Mouse (Mus musculus): Measurements from ENCODE around the gene Mllt1. TPM values are rescaled to one million over a fixed set of nuclear protein-coding genes. Genes with fewer than 3 reads are reported as not detected.

Gene Mllt1
- polyA plus RNA-seq, 1 experiment from 2014 or later, result 73.1 TPM

- H3K36me3 ChIP-seq (replicated peaks), result peaks cover 100% of the 10 kb centered on the region
- no peak for DNase-seq (ENCODE audit: low spot score)
- 86% methylated on average over 6 of the region's 6 CpGs for WGBS
Measured at GRCm38 (mm10) chr17:56896513-56897129, 38.6 kb downstream of the Mllt1 start.

GRCm38 (mm10) chr17:56895368-56895918 lies 39.8 kb downstream of the Mllt1 start:
- DNase-seq (ENCODE audit: low spot score), result no peak
- Histone ChIP-seq H3K9me3 (peaks cover 2% of the 10 kb centered on the region; the same call in 1 of the 2 replicates), H3K4me1 (no peaks in the 10 kb centered on the region), H3K36me3 (replicated peaks) (peaks cover 100% of the 10 kb centered on the region), H3K4me3 (no peak overlapping the region), H3K27ac (replicated peaks) (no peak overlapping the region), H3K27me3 (replicated peaks; ENCODE audit: low read depth, poor library complexity, severe bottlenecking) (no peaks in the 10 kb centered on the region)
- 95% methylated on average over 9 of the region's 9 CpGs for WGBS

More at GRCm38 (mm10) chr17:56896513-56897129, 38.6 kb downstream of the Mllt1 start:
- Histone ChIP-seq H3K27me3 (replicated peaks; ENCODE audit: low read depth, poor library complexity, severe bottlenecking) (no peaks in the 10 kb centered on the region), H3K9me3 (peaks cover 2% of the 10 kb centered on the region; the same call in 1 of the 2 replicates), H3K4me3 (no peak overlapping the region), H3K27ac (replicated peaks) (no peak overlapping the region), H3K4me1 (no peaks in the 10 kb centered on the region)

GRCm38 (mm10) chr17:56890018-56890417 lies 45.2 kb downstream of the Mllt1 start:
- DNase-seq (ENCODE audit: low spot score), result no peak
- Histone ChIP-seq H3K4me3 (no peak overlapping the region), H3K27ac (replicated peaks) (no peak overlapping the region), H3K27me3 (replicated peaks; ENCODE audit: low read depth, poor library complexity, severe bottlenecking) (no peaks in the 10 kb centered on the region), H3K9me3 (peaks cover 4% of the 10 kb centered on the region; the same call in 1 of the 2 replicates), H3K4me1 (no peaks in the 10 kb centered on the region), H3K36me3 (replicated peaks) (peaks cover 74% of the 10 kb centered on the region)
- WGBS, result 94% methylated on average over 2 of the region's 2 CpGs

- WGBS, result 88% methylated on average over 2 of the region's 3 CpGs
- no peak for DNase-seq (ENCODE audit: low spot score)
- Histone ChIP-seq H3K27me3 (replicated peaks; ENCODE audit: low read depth, poor library complexity, severe bottlenecking) (no peaks in the 10 kb centered on the region), H3K27ac (replicated peaks) (no peak overlapping the region), H3K4me1 (no peaks in the 10 kb centered on the region), H3K9me3 (peaks cover 6% of the 10 kb centered on the region; the same call in 1 of the 2 replicates), H3K36me3 (replicated peaks) (peaks cover 55% of the 10 kb centered on the region), H3K4me3 (no peak overlapping the region)
Measured at GRCm38 (mm10) chr17:56888050-56888449, 47.2 kb downstream of the Mllt1 start.

- no peak overlapping the region for H3K27ac ChIP-seq (replicated peaks)
- WGBS, result 94% methylated on average over 17 of the region's 17 CpGs
- H3K9me3 ChIP-seq, result peaks cover 7% of the 10 kb centered on the region; the same call in 1 of the 2 replicates
Measured at GRCm38 (mm10) chr17:56884809-56885208, 50.4 kb downstream of the Mllt1 start.

GRCm38 (mm10) chr17:56884331-56884730 lies 50.9 kb downstream of the Mllt1 start:
- WGBS, result 84% methylated on average over 5 of the region's 5 CpGs
- Histone ChIP-seq H3K27ac (replicated peaks) (no peak overlapping the region), H3K27me3 (replicated peaks; ENCODE audit: low read depth, poor library complexity, severe bottlenecking) (no peaks in the 10 kb centered on the region), H3K4me1 (no peaks in the 10 kb centered on the region), H3K9me3 (peaks cover 7% of the 10 kb centered on the region; the same call in 1 of the 2 replicates), H3K36me3 (replicated peaks) (peaks cover 17% of the 10 kb centered on the region), H3K4me3 (no peak overlapping the region)
- no peak for DNase-seq (ENCODE audit: low spot score)

More at GRCm38 (mm10) chr17:56884809-56885208, 50.4 kb downstream of the Mllt1 start:
- Histone ChIP-seq H3K4me1 (no peaks in the 10 kb centered on the region), H3K36me3 (replicated peaks) (peaks cover 22% of the 10 kb centered on the region), H3K4me3 (no peak overlapping the region), H3K27me3 (replicated peaks; ENCODE audit: low read depth, poor library complexity, severe bottlenecking) (no peaks in the 10 kb centered on the region)
- DNase-seq (ENCODE audit: low spot score), result no peak

- Histone ChIP-seq H3K9me3 (peaks cover 7% of the 10 kb centered on the region; the same call in 1 of the 2 replicates), H3K36me3 (replicated peaks) (peaks cover 10% of the 10 kb centered on the region), H3K4me1 (no peaks in the 10 kb centered on the region), H3K4me3 (no peak overlapping the region), H3K27me3 (replicated peaks; ENCODE audit: low read depth, poor library complexity, severe bottlenecking) (no peaks in the 10 kb centered on the region), H3K27ac (replicated peaks) (no peak overlapping the region)
- 49% methylated on average over 17 of the region's 17 CpGs for WGBS
- DNase-seq (ENCODE audit: low spot score), result no peak
Measured at GRCm38 (mm10) chr17:56883612-56884011, 51.6 kb downstream of the Mllt1 start.

GRCm38 (mm10) chr17:56877426-56877825 lies 57.8 kb downstream of the Mllt1 start:
- H3K4me3 ChIP-seq, result no peak overlapping the region
- H3K9me3 ChIP-seq, result no peaks in the 10 kb centered on the region
- DNase-seq (ENCODE audit: low spot score), result no peak
- no peaks in the 10 kb centered on the region for H3K36me3 ChIP-seq (replicated peaks)
- no peaks in the 10 kb centered on the region for H3K27me3 ChIP-seq (replicated peaks; ENCODE audit: low read depth, poor library complexity, severe bottlenecking)
- H3K27ac ChIP-seq (replicated peaks), result no peak overlapping the region
- 91% methylated on average over 19 of the region's 19 CpGs for WGBS
- no peaks in the 10 kb centered on the region for H3K4me1 ChIP-seq

GRCm38 (mm10) chr17:56876981-56877380 lies 58.2 kb downstream of the Mllt1 start:
- DNase-seq (ENCODE audit: low spot score), result no peak
- Histone ChIP-seq H3K27me3 (replicated peaks; ENCODE audit: low read depth, poor library complexity, severe bottlenecking) (no peaks in the 10 kb centered on the region), H3K36me3 (replicated peaks) (no peaks in the 10 kb centered on the region), H3K4me1 (no peaks in the 10 kb centered on the region), H3K9me3 (no peaks in the 10 kb centered on the region), H3K4me3 (no peak overlapping the region), H3K27ac (replicated peaks) (no peak overlapping the region)
- WGBS, result 52% methylated on average over 8 of the region's 8 CpGs

- H3K4me3 ChIP-seq, result no peak overlapping the region
- no peaks in the 10 kb centered on the region for H3K4me1 ChIP-seq
- no peak for DNase-seq (ENCODE audit: low spot score)
- H3K9me3 ChIP-seq, result no peaks in the 10 kb centered on the region
- 82% methylated on average over 3 of the region's 3 CpGs for WGBS
- no peak overlapping the region for H3K27ac ChIP-seq (replicated peaks)
- no peaks in the 10 kb centered on the region for H3K27me3 ChIP-seq (replicated peaks; ENCODE audit: low read depth, poor library complexity, severe bottlenecking)
- H3K36me3 ChIP-seq (replicated peaks), result no peaks in the 10 kb centered on the region
Measured at GRCm38 (mm10) chr17:56876465-56876864, 58.8 kb downstream of the Mllt1 start.

- no peaks in the 10 kb centered on the region for H3K9me3 ChIP-seq
- no peaks in the 10 kb centered on the region for H3K36me3 ChIP-seq (replicated peaks)
- H3K4me3 ChIP-seq, result no peak within 1 kb of the TSS
- no peaks in the 10 kb centered on the region for H3K27me3 ChIP-seq (replicated peaks; ENCODE audit: low read depth, poor library complexity, severe bottlenecking)
- no peak for DNase-seq (ENCODE audit: low spot score)
- no peak within 1 kb of the TSS for H3K27ac ChIP-seq (replicated peaks)
- no peaks in the 10 kb centered on the region for H3K4me1 ChIP-seq
- WGBS, result 87% methylated on average over 12 of the region's 12 CpGs
Measured at GRCm38 (mm10) chr17:56874936-56875651, 60.1 kb downstream of the Mllt1 start, which contains the start of gene 1700061G19Rik. TSS of gene 1700061G19Rik (plus strand) at chr17:56875477.

- Histone ChIP-seq H3K4me1 (no peaks in the 10 kb centered on the region), H3K27me3 (replicated peaks; ENCODE audit: low read depth, poor library complexity, severe bottlenecking) (no peaks in the 10 kb centered on the region), H3K4me3 (no peak within 1 kb of the TSS), H3K27ac (replicated peaks) (no peak within 1 kb of the TSS), H3K36me3 (replicated peaks) (no peaks in the 10 kb centered on the region), H3K9me3 (no peaks in the 10 kb centered on the region)
- DNase-seq (ENCODE audit: low spot score), result no peak
- 86% methylated on average over 2 of the region's 2 CpGs for WGBS
Measured at GRCm38 (mm10) chr17:56874237-56874636, 61.0 kb downstream of the Mllt1 start, which contains the start of gene Acsbg2. TSS of gene Acsbg2 (minus strand) at chr17:56874447.

Data from embryonic facial prominence, embryonic 10.5 days (tissue).